Mouse (Mus musculus) embryonic facial prominence, embryonic 12.5 days (tissue): ENCODE results near the gene Ppp1cc. TPM values are rescaled to one million over a fixed set of nuclear protein-coding genes. Genes with fewer than 3 reads are reported as not detected.
"Not testable (repeated sequence)": the region's sequence is repeated elsewhere in the genome, so short reads cannot be mapped to it uniquely, and the experiment has no call there.

Experiments used
- ATAC-seq: fragments of 200-750 bp; cut with Nextera tagmentation; 2 replicates; pipeline ENCODE4 v1.8.0; 2017; ENCODE audit not compliant: insufficient number of reproducible peaks, insufficient read depth, low FRiP score, low TSS enrichment
- H3K27ac ChIP-seq: fragments of 300-500 bp; sonication (generic); 2 replicates; pipeline ENCODE4 v1.5.1; 2016; ENCODE audit warnings: mild to moderate bottlenecking
- H3K27me3 ChIP-seq: fragments of 300-500 bp; sonication (generic); 2 replicates; pipeline ENCODE4 v1.6.1; 2016; ENCODE audit warnings: mild to moderate bottlenecking, moderate library complexity
- H3K36me3 ChIP-seq: fragments of 300-500 bp; sonication (generic); 2 replicates; pipeline ENCODE4 v1.6.1; 2016; ENCODE audit warnings: mild to moderate bottlenecking
- H3K4me1 ChIP-seq: fragments of 300-500 bp; sonication (generic); 2 replicates; pipeline ENCODE4 v1.6.1; 2016
- H3K4me2 ChIP-seq: fragments of 300-500 bp; sonication (generic); replicated peaks from 2 replicates; pipeline ENCODE4 v1.6.1; 2016; ENCODE audit warnings: mild to moderate bottlenecking, moderate library complexity
- H3K4me3 ChIP-seq: fragments of 300-500 bp; sonication (generic); 2 replicates; pipeline ENCODE4 v1.5.1; 2016; ENCODE audit warnings: mild to moderate bottlenecking
- H3K9ac ChIP-seq: fragments of 300-500 bp; sonication (generic); 2 replicates; pipeline ENCODE4 v1.6.1; 2016; ENCODE audit warnings: mild to moderate bottlenecking, moderate library complexity
- H3K9me3 ChIP-seq: fragments of 300-500 bp; sonication (generic); 2 replicates; pipeline ENCODE4 v1.6.1; 2016; ENCODE audit warnings: mild to moderate bottlenecking, moderate library complexity
- WGBS: fragments of 180-500 bp; shearing (Covaris S2); methylation state at CpG from one replicate; pipeline ENCODE4 v1.1.7; 2016; 5-methylcytosine and 5-hydroxymethylcytosine counted together
- polyA plus RNA-seq: library from polyadenylated mRNA; unstranded; fragments of >200 nt; fragmentation: Nextera tagmentation; extraction: Ambion mirVana; gene quantifications from 2 replicates; pipeline ENCODE4 v1.2.1, GENCODE M21; 2016

Gene Ppp1cc
- polyA plus RNA-seq, 1 experiment from 2014 or later = 312 TPM

DNA sequence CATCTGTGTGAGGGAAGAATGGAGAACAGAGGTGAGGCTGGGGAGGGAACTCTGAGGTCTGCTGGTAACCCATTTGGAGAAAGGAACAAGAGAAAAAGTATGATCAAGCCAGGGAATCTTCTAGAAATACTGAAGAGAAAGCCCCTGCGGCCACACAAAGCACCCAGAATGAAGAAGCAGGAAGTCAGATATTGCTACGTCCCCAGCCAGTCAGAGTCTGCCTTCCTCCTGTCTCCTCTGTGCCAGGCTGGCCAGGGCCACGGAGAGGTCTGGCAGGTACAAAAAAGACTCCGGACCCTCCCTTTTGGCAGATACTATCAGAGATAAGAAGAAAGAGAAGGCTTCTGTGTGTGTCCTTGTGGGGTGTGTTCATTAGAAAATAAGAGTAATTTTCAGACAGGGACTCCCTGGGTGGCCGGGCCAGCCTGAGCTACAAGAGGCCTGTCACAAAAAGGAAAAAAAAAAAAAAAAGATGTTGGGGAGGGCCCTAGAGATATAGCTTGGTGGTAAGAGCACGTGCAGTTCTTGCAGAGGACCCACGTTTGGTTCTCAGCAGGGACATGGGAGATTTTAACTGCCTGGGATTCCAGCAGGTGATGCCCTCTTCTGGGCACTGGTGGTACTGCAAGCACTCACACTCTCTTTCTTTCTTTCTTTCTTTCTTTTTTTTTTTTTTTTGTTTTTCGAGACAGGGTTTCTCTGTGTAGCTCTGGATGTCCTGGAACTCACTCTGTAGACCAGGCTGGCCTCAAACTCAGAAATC lies 15.7 kb upstream of the Ppp1cc start:
- Histone ChIP-seq H3K36me3 (no peaks in the 10 kb centered on the region), H3K9ac (no peak overlapping the region), H3K4me2 (no peak overlapping the region), H3K4me3 (no peak overlapping the region), H3K9me3 (no peaks in the 10 kb centered on the region), H3K27me3 (no peaks in the 10 kb centered on the region), H3K27ac (no peak overlapping the region), H3K4me1 (peaks cover 8% of the 10 kb centered on the region)
- WGBS = 53% methylated on average over 8 of the region's 8 CpGs
- ATAC-seq = no peak

DNA sequence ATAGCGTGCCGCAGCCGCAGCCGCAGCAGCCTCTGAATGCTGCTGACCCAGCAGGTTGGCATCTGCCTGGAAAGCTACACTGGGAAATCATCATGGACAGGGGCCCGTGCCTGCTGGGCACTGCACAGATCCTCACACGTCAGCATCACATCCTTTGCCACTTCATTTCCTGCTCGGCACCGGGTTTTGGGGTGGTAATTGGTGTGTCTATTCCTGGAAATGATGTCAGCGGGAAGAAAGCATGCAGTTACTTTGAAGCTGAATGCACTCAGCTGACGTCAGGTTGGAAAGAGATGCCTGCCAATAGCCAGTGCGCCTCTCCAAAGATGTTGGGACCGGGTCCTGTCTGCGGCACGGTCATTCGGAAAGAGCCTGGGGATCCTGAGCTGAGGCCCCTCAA lies 14.5 kb upstream of the Ppp1cc start:
- Histone ChIP-seq H3K4me2 (no peak overlapping the region), H3K9ac (no peak overlapping the region), H3K36me3 (no peaks in the 10 kb centered on the region), H3K27ac (no peak overlapping the region), H3K4me3 (no peak overlapping the region), H3K27me3 (no peaks in the 10 kb centered on the region), H3K9me3 (no peaks in the 10 kb centered on the region), H3K4me1 (peaks cover 8% of the 10 kb centered on the region)
- ATAC-seq = no peak
- 87% methylated on average over 15 of the region's 15 CpGs for WGBS

DNA sequence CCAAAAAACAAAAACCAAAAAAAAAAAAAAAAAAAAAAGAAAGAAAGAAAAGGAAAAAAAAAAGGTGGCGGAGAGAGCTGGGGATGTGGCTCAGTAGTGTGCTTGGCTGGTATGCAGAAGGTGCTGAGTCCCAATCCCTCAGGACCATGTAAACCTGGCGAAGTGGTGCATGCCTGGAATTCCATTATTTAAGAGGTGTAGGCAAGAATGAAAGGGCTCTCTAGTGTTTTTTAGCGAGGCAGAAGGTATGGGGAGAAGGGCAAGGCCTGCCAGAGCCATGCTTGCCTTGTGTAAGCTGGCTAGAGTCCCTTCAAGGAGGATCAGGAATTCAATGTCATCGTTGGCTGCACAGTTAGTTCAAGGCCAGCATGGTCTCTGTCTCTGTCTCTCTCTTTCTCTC lies 13.3 kb upstream of the Ppp1cc start:
- H3K27me3 ChIP-seq = no peaks in the 10 kb centered on the region
- ATAC-seq = no peak
- H3K9ac ChIP-seq = no peak overlapping the region
- no peaks in the 10 kb centered on the region for H3K9me3 ChIP-seq
- H3K4me3 ChIP-seq = no peak overlapping the region
- 80% methylated on average over 4 of the region's 4 CpGs for WGBS
- no peak overlapping the region for H3K27ac ChIP-seq
- peaks cover 8% of the 10 kb centered on the region for H3K4me1 ChIP-seq
- H3K36me3 ChIP-seq = no peaks in the 10 kb centered on the region
- no peak overlapping the region for H3K4me2 ChIP-seq

DNA sequence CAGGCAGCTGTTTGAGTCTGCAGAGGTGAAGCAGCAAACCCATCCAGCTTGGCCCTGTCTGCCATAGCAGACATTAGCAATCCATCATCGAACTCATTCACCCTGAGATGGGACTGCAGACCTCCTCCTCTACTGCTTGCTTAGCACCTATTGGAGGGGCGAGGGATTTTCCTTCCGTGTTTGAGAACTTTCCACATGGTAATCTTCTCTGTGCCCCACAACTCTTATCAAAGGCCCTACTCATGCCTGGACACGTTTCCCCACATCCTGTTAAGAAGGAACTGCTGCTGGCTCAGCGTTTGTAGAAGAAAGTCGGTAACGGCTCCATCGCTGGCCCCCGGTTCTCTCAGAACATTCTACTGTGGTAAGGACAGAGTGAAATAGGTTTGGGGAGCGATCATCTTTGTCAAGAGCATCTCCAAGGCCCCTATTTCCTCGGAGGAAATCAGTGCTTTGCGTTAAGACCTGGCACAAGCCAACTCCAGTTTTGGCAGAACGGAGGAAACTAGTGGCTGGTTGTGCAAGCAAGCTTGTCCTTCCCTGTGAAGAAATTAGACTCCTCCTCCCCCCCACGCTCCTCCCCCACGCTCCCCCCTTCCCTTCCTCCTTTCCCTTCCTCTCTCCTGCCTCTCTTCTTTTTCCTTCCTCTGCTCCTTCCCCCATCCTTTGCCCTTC lies 12.6 kb upstream of the Ppp1cc start:
- Histone ChIP-seq H3K4me2 (peak overlapping the region; percentile 30), H3K36me3 (no peaks in the 10 kb centered on the region), H3K4me3 (0 out of 2 replicates have a peak overlapping the region, but pooled peaks have one; percentile 1), H3K9ac (no peak overlapping the region), H3K4me1 (peaks cover 8% of the 10 kb centered on the region), H3K27me3 (no peaks in the 10 kb centered on the region), H3K27ac (peak overlapping the region; percentile 89), H3K9me3 (no peaks in the 10 kb centered on the region)
- ATAC-seq = no peak
- WGBS = 48% methylated on average over 15 of the region's 15 CpGs

DNA sequence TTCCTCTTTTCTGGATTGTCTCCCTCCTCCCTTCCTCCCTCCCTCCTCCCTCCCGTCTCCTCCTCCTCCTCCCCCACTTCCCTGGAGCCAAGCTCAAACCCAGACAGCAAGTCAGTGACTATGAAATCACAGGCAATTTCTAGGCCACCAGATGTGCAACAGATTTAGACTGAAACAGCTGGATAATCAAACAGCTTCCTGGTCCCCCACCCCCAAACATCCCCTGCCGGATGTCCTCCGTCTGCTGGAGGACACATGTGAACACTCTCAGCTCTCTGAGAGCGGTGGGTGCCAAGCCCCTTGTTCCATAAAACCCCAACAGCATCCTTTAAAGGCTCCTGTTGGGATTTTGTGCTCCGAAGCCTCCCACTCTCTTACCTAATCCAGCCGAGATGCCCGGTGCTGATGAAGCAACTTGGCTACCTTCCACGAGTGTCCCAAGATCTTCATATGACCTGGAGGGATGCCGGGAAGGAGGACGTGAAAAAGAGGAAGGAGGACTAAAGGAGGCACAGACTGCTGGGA lies 12.0 kb upstream of the Ppp1cc start:
- Histone ChIP-seq H3K27me3 (no peaks in the 10 kb centered on the region), H3K4me1 (peaks cover 8% of the 10 kb centered on the region), H3K4me3 (0 out of 2 replicates have a peak overlapping the region, but pooled peaks have one; percentile 1), H3K9ac (no peak overlapping the region; the same call in 1 of the 2 replicates), H3K4me2 (peak overlapping the region; percentile 30), H3K36me3 (no peaks in the 10 kb centered on the region), H3K27ac (peak overlapping the region; percentile 89), H3K9me3 (no peaks in the 10 kb centered on the region)
- 25% methylated on average over 10 of the region's 10 CpGs for WGBS
- no peak for ATAC-seq

DNA sequence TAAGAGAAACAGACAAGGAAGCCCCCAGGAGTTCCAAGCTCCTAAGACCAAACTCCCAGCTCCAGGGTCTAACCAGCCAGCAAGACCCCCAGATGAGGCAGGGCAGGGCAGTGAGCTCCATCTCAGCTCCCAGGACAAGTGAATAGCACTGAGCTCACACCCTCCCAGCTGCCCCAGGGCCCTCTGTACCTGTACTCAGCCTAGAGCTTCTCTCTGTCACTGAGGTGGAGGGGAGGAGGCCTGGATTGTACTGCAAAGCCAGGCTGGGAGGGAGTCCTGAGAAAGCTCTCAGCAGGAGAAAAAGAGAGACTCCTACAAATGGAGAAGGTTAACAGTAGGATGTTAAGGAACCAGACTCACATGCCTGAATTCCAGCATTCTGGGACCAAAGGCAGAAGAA lies 11.5 kb upstream of the Ppp1cc start:
- no peaks in the 10 kb centered on the region for H3K9me3 ChIP-seq
- peaks cover 8% of the 10 kb centered on the region for H3K4me1 ChIP-seq
- no peaks in the 10 kb centered on the region for H3K36me3 ChIP-seq
- H3K27ac ChIP-seq = peak overlapping the region; percentile 89
- ATAC-seq = peak; percentile 67; the same call in 1 of the 2 replicates
- H3K27me3 ChIP-seq = no peaks in the 10 kb centered on the region
- no peak overlapping the region for H3K4me3 ChIP-seq
- peak overlapping the region; percentile 30 for H3K4me2 ChIP-seq
- no peak overlapping the region; the same call in 1 of the 2 replicates for H3K9ac ChIP-seq

DNA sequence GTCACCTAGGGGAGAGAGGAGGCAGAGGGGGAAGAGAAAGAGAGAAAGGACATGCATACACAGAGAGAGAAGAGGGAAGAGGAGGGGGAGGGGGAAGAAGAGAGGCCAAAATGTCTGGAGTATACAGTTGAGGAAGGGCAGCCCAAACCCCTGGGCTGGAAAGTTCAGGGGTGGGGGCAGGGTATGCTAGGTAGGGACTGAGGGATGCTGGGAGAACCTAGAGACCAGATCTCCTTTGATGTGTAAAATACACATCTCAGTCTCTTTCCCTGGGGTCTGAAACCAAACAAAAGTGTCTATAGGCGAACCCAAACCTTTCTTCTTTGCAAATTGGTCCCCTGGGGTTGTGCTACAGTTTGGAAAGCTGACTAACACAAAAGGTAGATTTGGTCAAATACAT lies 10.0 kb upstream of the Ppp1cc start:
- H3K9me3 ChIP-seq = no peaks in the 10 kb centered on the region
- no peaks in the 10 kb centered on the region for H3K36me3 ChIP-seq
- peaks cover 8% of the 10 kb centered on the region for H3K4me1 ChIP-seq
- WGBS = 65% methylated on average over 1 of the region's 1 CpGs
- no peak overlapping the region for H3K4me2 ChIP-seq
- no peak overlapping the region for H3K27ac ChIP-seq
- H3K27me3 ChIP-seq = no peaks in the 10 kb centered on the region
- no peak overlapping the region for H3K4me3 ChIP-seq
- no peak for ATAC-seq
- no peak overlapping the region for H3K9ac ChIP-seq

DNA sequence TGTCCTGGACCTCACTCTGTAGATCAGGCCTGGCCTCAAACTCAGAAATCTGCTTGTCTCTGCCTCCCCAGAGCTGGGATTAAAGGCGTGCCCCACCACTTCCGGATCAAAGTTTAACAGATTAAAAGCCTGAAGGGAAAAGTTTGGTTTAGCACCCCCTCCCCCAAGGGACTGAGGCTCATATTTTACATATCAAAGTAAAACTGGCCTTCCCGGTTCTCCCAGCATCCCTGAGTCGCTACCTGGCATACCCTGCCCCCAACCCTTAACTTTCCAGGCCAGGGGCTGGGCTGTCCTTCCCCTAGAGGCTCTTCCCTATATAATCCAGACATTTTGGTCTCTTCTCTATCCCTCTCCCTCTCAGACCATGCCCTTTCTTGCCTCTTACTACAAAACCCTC lies 8.8 kb upstream of the Ppp1cc start:
- H3K4me2 ChIP-seq = no peak overlapping the region
- H3K9ac ChIP-seq = no peak overlapping the region
- no peaks in the 10 kb centered on the region for H3K27me3 ChIP-seq
- peaks cover 8% of the 10 kb centered on the region for H3K4me1 ChIP-seq
- H3K9me3 ChIP-seq = no peaks in the 10 kb centered on the region
- 44% methylated on average over 4 of the region's 4 CpGs for WGBS
- H3K36me3 ChIP-seq = no peaks in the 10 kb centered on the region
- ATAC-seq = no peak
- no peak overlapping the region for H3K4me3 ChIP-seq
- H3K27ac ChIP-seq = no peak overlapping the region

DNA sequence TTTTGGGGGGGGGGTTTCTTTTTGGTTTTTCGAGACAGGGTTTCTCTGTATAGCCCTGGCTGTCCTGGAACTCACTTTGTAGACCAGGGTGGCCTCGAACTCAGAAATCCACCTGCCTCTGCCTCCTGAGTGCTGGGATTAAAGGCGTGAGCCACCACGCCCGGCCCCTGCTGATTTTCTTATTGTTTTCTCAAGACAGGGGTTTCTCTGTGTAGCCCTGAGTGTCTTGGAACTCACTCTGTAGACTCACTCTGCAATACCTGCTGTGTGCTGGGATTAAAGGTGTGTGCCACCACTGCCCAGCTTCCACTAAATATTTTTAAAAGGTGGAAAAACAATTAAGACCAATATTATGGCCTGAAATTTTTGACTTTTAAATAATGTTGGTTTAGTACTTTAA lies 5.6 kb upstream of the Ppp1cc start:
- 88% methylated on average over 5 of the region's 5 CpGs for WGBS

DNA sequence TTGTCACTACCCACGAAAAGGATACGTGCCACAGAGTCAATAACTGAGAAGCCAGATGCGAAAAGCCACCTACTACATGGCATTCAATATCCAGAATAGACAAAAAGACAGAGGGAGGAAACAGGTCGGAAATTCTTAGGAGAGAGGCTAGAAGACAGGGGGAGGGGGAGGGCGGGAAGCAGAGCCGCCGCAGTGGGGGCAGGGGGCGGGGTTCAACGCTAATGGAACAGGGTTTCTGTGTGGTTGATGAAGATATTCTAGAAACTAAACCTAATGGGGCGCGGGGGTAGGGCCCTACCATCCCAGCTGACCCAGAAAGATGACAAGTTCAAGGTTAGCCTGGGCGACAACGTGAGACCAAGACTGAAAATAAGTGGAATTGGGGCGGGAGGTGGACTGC lies 4.1 kb upstream of the Ppp1cc start:
- Histone ChIP-seq H3K27me3 (no peaks in the 10 kb centered on the region; the same call in 1 of the 2 replicates), H3K36me3 (no peaks in the 10 kb centered on the region), H3K27ac (no peak overlapping the region), H3K4me1 (peaks cover 8% of the 10 kb centered on the region; the same call in 1 of the 2 replicates), H3K4me2 (no peak overlapping the region), H3K4me3 (no peak overlapping the region), H3K9ac (no peak overlapping the region), H3K9me3 (no peaks in the 10 kb centered on the region)
- ATAC-seq = no peak
- WGBS = 19% methylated on average over 9 of the region's 14 CpGs

More for the DNA sequence above, 5.6 kb upstream of the Ppp1cc start:
- not testable (repeated sequence) for H3K9ac ChIP-seq, H3K9me3 ChIP-seq, H3K27ac ChIP-seq, H3K4me2 ChIP-seq, H3K4me1 ChIP-seq, H3K36me3 ChIP-seq, ATAC-seq, H3K4me3 ChIP-seq, H3K27me3 ChIP-seq

DNA sequence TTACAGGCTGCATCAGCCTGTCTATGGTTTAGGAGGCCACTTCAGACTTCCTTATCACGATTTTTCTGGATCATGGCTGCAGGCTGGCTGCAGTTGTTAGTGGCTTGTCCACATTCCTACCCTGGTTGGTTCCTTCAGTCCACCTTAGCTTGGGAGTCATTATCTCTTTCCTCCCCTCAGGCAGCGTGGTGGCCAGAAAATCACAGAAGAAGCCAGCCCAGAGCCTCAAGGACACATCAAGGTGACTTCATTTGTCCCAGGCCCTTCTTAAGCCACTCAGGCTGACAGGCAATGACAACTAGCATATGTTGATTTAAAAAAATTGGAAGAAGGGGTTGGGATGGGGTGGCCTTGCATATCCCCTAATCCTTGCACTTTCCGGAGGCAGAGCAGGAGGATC lies 3.3 kb upstream of the Ppp1cc start:
- Histone ChIP-seq H3K9ac (no peak overlapping the region), H3K27me3 (no peaks in the 10 kb centered on the region; the same call in 1 of the 2 replicates), H3K9me3 (no peaks in the 10 kb centered on the region), H3K27ac (no peak overlapping the region), H3K4me2 (no peak overlapping the region), H3K36me3 (no peaks in the 10 kb centered on the region), H3K4me1 (peaks cover 13% of the 10 kb centered on the region), H3K4me3 (no peak overlapping the region)
- ATAC-seq = no peak
- WGBS = 60% methylated on average over 3 of the region's 3 CpGs

DNA sequence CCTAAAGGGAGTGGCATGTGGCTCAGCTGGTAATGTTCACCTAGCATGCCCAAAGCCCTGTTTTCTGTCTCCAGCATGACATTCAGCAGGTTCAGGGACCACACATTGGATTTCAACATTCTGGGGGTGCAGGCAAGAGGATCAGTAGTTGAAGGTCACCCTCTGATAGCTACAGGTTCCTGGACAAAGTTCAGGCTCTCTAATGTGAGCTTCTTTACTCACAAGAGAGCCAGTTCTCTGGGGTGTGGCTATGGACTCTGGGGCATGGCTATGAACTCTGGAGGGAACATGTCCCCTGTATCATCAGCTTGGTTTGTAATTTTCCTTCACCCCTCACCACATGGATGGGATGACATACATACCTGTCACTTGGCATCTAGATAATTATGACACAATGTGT lies 2.5 kb upstream of the Ppp1cc start:
- H3K27ac ChIP-seq = no peak overlapping the region
- no peaks in the 10 kb centered on the region for H3K9me3 ChIP-seq
- no peak overlapping the region; the same call in 1 of the 2 replicates for H3K9ac ChIP-seq
- no peak overlapping the region for H3K4me2 ChIP-seq
- H3K4me1 ChIP-seq = peaks cover 21% of the 10 kb centered on the region
- no peaks in the 10 kb centered on the region; the same call in 1 of the 2 replicates for H3K27me3 ChIP-seq
- H3K36me3 ChIP-seq = no peaks in the 10 kb centered on the region
- no peak overlapping the region for H3K4me3 ChIP-seq
- ATAC-seq = no peak
